ENCODE assay signal across 8 mouse cellular contexts in genomic region chr16:72605066-72605465, GRCm38 (mm10).
DNase-seq lines count a peak whose midpoint lies in the region; TF ChIP-seq lines count a peak whose summit lies in the region.
"Had no signal": no experiment of that assay in that cellular context is flagged by ENCODE, and none has a peak within 500 bp of the region (broad histone marks: within the 10 kb centered on the region; RNA-seq: fewer than 3 reads in every experiment).

No protein-coding gene starts in this region.

- no peak for TF ChIP-seq POLR2A in ES-Bruce4 (IDR thresholded peaks at IDR 0.05; ENCODE audit: insufficient read depth, low read length)

- H3K9ac ChIP-seq in ES-Bruce4 (ENCODE audit: low read depth, poor library complexity, severe bottlenecking), result no peak overlapping the region
- H3K9ac ChIP-seq: limb, embryonic 12.5 days had no signal

- H3K27ac ChIP-seq in ES-Bruce4 (ENCODE audit: insufficient read depth, low read length), result no peak overlapping the region
- H3K27ac ChIP-seq: limb, embryonic 12.5 days had no signal

- no peaks in the 10 kb centered on the region for H3K4me1 ChIP-seq in ES-Bruce4 (ENCODE audit: control insufficient read depth, insufficient read depth, low read length)
- H3K4me1 ChIP-seq: limb, embryonic 12.5 days had no signal

- TF ChIP-seq CTCF in ES-Bruce4 (IDR thresholded peaks at IDR 0.05; ENCODE audit: low read depth, low read length), result peak; percentile 20

- H3K9me3 ChIP-seq in ES-Bruce4 (replicated peaks; ENCODE audit: control insufficient read depth, insufficient read depth, low read length, poor library complexity, severe bottlenecking), result no peaks in the 10 kb centered on the region
- H3K9me3 ChIP-seq: limb, embryonic 12.5 days had no signal

- peak; percentile 79 for DNase-seq in ZHBTc4 (ENCODE audit: low read depth, low spot score)
- peak; percentile 57 to 78 for DNase-seq in cerebellum, postnatal 4 days (ENCODE audit: low spot score in 2 of 2)
- DNase-seq in gastrocnemius, postnatal 10 days, result peak; percentile 76
- DNase-seq in layer of hippocampus, adult 9-11 months, result peak; percentile 73
- peak; percentile 83 for DNase-seq in lung, postnatal 36 days
- peak; percentile 25 for DNase-seq in skeletal muscle tissue, adult 2 months (ENCODE audit: low read depth, low spot score)

- no peaks in the 10 kb centered on the region for H3K36me3 ChIP-seq in ES-Bruce4 (ENCODE audit: control insufficient read depth, insufficient read depth, low read length, poor library complexity, severe bottlenecking)
- H3K36me3 ChIP-seq: limb, embryonic 12.5 days had no signal

- no peak overlapping the region for H3K4me3 ChIP-seq in ES-Bruce4 (ENCODE audit: low read depth, low read length)
- H3K4me3 ChIP-seq: limb, embryonic 12.5 days had no signal

- H3K27me3 ChIP-seq in ES-Bruce4 (ENCODE audit: control insufficient read depth, insufficient read depth, low read length, poor library complexity, severe bottlenecking), result no peaks in the 10 kb centered on the region
- H3K27me3 ChIP-seq: limb, embryonic 12.5 days had no signal

- no peak for TF ChIP-seq EP300 in ES-Bruce4 (IDR thresholded peaks at IDR 0.05; ENCODE audit: insufficient read depth, low read depth, low read length)

Comparison
In these comparisons a context has a peak if more than half of its experiments do, and no peak if none do; other contexts are left out.
1. DNase-seq: peak in every context shown above with its lines; median percentile 83 in lung, postnatal 36 days; 79 in ZHBTc4; 76 in gastrocnemius, postnatal 10 days; 73 in layer of hippocampus, adult 9-11 months; 68 in cerebellum, postnatal 4 days; 25 in skeletal muscle tissue, adult 2 months.